Mouse (Mus musculus): Measurements from ENCODE around the gene Naxd. TPM values are rescaled to one million over a fixed set of nuclear protein-coding genes. Genes with fewer than 3 reads are reported as not detected.

Gene Naxd
- polyA plus RNA-seq (2014; fragmentation: Nextera tagmentation; extraction: Ambion mirVana): 130 and 145 TPM in 2 replicates

DNA sequence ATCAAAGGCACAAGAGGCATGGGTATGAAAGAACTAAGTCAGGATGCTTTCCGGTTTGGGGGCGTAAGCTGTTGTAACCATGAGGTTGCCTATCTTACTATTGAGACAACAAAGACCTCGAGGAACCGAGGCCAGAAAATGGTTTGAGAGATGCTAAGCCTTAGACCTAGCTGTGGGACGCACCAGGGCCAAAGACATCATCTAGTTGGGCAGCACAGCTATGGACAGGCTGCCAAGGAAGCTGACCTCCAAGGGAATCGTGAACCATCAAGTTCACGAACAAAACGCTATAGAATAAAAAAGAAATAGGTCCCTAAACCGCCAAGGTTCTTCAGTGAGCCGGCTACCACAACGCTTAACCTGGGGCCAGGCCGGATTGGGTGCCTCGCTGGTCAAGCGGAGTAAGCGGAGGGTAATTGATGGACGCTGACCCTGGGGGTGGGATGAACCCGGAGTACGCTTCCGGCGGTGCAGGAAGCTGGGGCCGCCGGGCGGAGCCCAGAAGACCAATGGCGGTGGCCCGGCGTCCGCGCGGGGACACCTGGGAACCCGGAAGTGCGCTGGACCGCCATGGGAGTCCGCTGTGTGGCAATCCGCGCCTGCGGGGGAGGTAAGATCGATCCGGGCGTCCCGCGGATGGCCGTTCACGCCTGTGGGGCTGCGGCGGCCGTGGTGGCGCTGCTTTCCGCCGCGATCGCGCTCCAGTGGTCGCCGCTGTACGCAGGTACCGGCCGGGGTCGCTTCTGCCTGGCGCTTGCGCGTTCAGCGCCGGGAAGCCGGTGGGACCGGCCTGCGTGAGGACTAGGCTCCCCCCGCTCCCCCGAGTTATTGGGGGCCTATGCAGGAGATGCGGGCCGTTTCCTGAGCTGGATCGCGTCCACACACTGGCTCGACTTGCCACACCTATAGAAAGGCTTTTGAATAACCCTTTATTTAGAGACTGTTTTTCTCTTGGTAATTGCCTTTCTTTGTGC, at the start of gene Naxd:
Gene Naxd, plus strand, starts transcription at position 490 of the 974 bp plus-strand sequence.
- Histone ChIP-seq H3K36me3 (replicated peaks; ENCODE audit: control insufficient read depth, insufficient read depth) (peaks cover 1% of the 10 kb centered on the region), H3K4me3 (replicated peaks; ENCODE audit: low read length) (peak within 1 kb of the TSS; percentile 77), H3K9me3 (ENCODE audit: control insufficient read depth, low read length) (no peaks in the 10 kb centered on the region), H3K4me1 (replicated peaks; ENCODE audit: control insufficient read depth, insufficient read depth, low read length) (peaks cover 17% of the 10 kb centered on the region), H3K4me2 (replicated peaks) (peak within 1 kb of the TSS; percentile 77), H3K27ac (peak within 1 kb of the TSS; percentile 91), H3K9ac (peak within 1 kb of the TSS; percentile 84), H3K27me3 (ENCODE audit: control insufficient read depth, insufficient read depth, low read length) (no peaks in the 10 kb centered on the region)
- peak; percentile 97 for ATAC-seq (ENCODE audit: low FRiP score)
- peak; percentile 91 for DNase-seq (ENCODE audit: low spot score)
- 3% methylated on average over 72 of the region's 73 CpGs for WGBS

DNA sequence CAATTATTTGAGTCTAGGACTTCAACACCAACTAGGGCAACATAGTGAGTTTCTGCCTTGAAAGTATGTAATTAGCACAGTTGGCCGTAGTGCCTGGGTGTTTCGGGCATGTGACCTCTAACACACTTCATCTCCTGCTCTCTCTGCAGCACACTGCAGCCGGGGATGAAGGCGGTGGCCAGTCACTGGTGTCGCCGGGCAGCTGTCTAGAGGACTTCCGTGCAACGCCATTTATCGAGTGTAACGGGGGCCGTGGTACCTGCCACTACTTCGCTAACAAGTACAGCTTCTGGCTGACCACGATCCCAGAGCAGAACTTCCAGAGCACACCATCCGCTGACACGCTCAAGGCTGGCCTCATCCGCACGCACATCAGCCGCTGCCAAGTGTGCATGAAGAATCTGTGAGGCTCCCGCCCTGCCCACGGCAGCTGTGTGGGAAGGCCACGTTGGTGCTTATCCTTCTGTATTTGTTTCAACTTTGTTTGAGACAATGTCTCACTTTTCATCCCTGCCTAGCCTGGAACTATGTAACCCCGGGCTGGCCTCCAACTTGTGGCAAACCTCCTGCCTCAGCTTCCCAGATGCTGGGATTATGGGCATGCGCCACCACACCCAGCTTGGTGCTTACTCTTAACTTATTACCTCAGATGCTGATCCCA, 49.3 kb upstream of the Naxd start:
- Histone ChIP-seq H3K4me1 (replicated peaks; ENCODE audit: control insufficient read depth, insufficient read depth, low read length) (no peaks in the 10 kb centered on the region), H3K27me3 (ENCODE audit: control insufficient read depth, insufficient read depth, low read length) (no peaks in the 10 kb centered on the region), H3K9ac (no peak overlapping the region), H3K4me2 (replicated peaks) (no peak overlapping the region), H3K27ac (no peak overlapping the region), H3K36me3 (replicated peaks; ENCODE audit: control insufficient read depth, insufficient read depth) (no peaks in the 10 kb centered on the region), H3K9me3 (ENCODE audit: control insufficient read depth, low read length) (no peaks in the 10 kb centered on the region), H3K4me3 (replicated peaks; ENCODE audit: low read length) (no peak overlapping the region)
- ATAC-seq (ENCODE audit: low FRiP score) (no peak), DNase-seq (ENCODE audit: low spot score) (no peak)
- 93% methylated on average over 23 of the region's 23 CpGs for WGBS

DNA sequence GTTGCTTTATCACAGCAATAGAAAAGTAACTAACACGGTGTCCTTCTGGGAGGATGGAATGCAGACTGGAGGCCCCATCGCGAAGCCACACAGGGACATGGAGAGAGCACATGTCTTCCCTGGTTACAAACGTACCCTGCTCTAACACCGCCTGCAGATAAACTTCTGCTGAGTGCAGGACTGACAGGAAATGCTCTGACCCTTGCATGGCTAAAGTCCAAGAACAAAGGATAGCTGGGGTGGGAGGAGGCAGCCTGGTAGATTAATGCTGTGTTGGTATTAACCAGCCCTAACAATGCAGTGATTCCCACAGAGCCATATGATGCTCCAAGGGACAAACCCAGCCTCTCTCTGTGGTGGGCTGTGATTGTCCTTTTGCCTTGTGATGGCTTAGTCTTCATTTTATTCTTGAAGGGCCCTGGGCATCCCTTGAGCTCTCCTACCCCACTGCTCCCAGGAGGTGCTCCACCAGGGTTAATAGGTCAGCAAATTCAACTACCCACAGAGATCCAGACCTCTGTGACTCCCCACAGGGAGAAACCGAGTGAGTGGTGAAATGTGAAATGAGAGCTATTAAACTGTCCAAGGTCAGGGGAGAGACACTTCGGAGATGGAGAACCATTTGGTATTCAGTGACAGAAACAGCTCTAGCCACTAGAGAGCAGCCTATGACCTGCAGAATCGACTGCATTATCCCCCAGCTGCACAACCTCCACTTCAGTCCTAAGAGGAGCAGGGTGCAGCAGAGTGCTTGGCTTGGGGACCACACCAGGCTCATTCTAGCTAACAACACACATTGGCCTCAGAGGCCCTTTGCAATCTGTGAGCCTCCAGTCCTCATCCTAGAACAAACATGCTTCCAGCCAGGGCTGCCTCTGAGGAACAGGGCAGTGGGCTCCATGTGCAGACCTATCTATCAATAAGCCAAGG, 46.9 kb upstream of the Naxd start:
- ATAC-seq (ENCODE audit: low FRiP score) (peak; percentile 34; the same call in 1 of the 2 replicates), DNase-seq (ENCODE audit: low spot score) (peak; percentile 47)
- Histone ChIP-seq H3K27me3 (ENCODE audit: control insufficient read depth, insufficient read depth, low read length) (no peaks in the 10 kb centered on the region), H3K4me3 (replicated peaks; ENCODE audit: low read length) (no peak overlapping the region), H3K27ac (no peak overlapping the region), H3K9me3 (ENCODE audit: control insufficient read depth, low read length) (no peaks in the 10 kb centered on the region), H3K9ac (no peak overlapping the region), H3K4me2 (replicated peaks) (no peak overlapping the region), H3K36me3 (replicated peaks; ENCODE audit: control insufficient read depth, insufficient read depth) (no peaks in the 10 kb centered on the region), H3K4me1 (replicated peaks; ENCODE audit: control insufficient read depth, insufficient read depth, low read length) (0 out of 2 replicates have a peak, but pooled peaks cover 6% of the 10 kb centered on the region)
- WGBS: 25% methylated on average over 8 of the region's 8 CpGs

DNA sequence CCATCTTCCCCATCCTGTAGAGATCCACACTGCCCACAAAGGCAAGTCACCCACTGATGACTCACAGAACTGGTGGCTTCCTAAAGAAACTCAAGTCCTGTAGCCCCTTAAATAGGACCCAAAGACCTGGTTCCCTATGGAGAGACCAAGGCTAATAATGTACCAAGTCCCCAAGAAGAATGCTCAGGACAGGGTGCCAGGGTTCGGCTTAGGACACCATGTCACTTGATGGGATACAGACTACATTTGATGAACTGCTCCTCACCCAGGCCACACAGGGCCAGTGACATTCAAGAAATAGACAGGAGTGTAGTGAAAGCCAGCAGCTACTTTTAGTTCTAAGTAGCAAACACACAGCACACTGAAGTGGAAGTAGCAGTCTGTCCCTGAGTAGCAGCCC, 45.2 kb upstream of the Naxd start:
- no peak overlapping the region for H3K4me2 ChIP-seq (replicated peaks)
- H3K27me3 ChIP-seq (ENCODE audit: control insufficient read depth, insufficient read depth, low read length): no peaks in the 10 kb centered on the region
- H3K4me3 ChIP-seq (replicated peaks; ENCODE audit: low read length): no peak overlapping the region
- H3K36me3 ChIP-seq (replicated peaks; ENCODE audit: control insufficient read depth, insufficient read depth): no peaks in the 10 kb centered on the region
- 0 out of 2 replicates have a peak, but pooled peaks cover 6% of the 10 kb centered on the region for H3K4me1 ChIP-seq (replicated peaks; ENCODE audit: control insufficient read depth, insufficient read depth, low read length)
- no peak overlapping the region for H3K27ac ChIP-seq
- no peak overlapping the region for H3K9ac ChIP-seq
- DNase-seq (ENCODE audit: low spot score) (no peak), ATAC-seq (ENCODE audit: low FRiP score) (no peak)
- 97% methylated on average over 1 of the region's 1 CpGs for WGBS
- H3K9me3 ChIP-seq (ENCODE audit: control insufficient read depth, low read length): no peaks in the 10 kb centered on the region

DNA sequence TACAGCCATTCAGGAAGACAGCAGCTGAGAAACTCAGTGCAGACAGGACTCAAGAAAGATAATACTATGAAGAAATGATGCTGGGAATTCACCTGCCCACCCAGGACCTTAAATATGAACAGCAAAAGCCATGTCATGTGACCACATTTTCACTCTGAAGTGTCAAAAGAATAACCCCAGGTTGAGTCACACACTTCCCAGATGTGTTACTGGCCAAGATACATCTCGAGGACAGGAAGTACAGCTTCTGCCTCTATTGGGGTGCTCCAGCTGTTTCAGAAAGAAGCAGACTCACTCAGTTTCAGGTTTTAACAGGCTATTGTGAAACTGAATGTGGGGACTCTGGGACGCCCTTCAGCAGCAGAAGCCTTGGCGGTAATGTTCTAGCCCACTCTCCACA, 44.7 kb upstream of the Naxd start:
- Histone ChIP-seq H3K4me2 (replicated peaks) (no peak overlapping the region), H3K36me3 (replicated peaks; ENCODE audit: control insufficient read depth, insufficient read depth) (no peaks in the 10 kb centered on the region), H3K27me3 (ENCODE audit: control insufficient read depth, insufficient read depth, low read length) (no peaks in the 10 kb centered on the region), H3K9me3 (ENCODE audit: control insufficient read depth, low read length) (no peaks in the 10 kb centered on the region), H3K9ac (no peak overlapping the region), H3K4me1 (replicated peaks; ENCODE audit: control insufficient read depth, insufficient read depth, low read length) (0 out of 2 replicates have a peak, but pooled peaks cover 6% of the 10 kb centered on the region), H3K4me3 (replicated peaks; ENCODE audit: low read length) (no peak overlapping the region), H3K27ac (no peak overlapping the region)
- ATAC-seq (ENCODE audit: low FRiP score): no peak
- no peak for DNase-seq (ENCODE audit: low spot score)
- 50% methylated on average over 3 of the region's 3 CpGs for WGBS

DNA sequence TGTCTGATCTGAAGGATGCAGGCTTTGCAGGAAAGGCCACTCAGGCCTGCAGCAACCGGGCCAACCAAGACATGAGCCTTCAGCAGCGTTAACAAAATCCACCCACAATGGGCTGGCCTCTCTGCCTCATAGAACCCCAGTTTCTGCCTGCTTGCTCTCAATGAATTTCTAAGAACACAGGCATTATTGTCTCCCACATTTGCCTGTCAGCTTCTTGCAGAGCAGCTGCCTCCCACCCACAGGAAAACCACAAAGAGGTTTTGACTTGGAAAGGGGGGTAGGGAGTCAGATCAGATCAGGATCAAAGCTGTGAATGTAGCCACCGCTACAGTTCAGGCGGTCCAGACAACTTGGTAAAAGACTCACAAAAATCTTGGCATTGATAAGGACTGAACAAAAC, 44.3 kb upstream of the Naxd start:
- 0 out of 2 replicates have a peak, but pooled peaks cover 6% of the 10 kb centered on the region for H3K4me1 ChIP-seq (replicated peaks; ENCODE audit: control insufficient read depth, insufficient read depth, low read length)
- WGBS: 21% methylated on average over 4 of the region's 4 CpGs
- no peaks in the 10 kb centered on the region for H3K36me3 ChIP-seq (replicated peaks; ENCODE audit: control insufficient read depth, insufficient read depth)
- H3K9me3 ChIP-seq (ENCODE audit: control insufficient read depth, low read length): no peaks in the 10 kb centered on the region
- DNase-seq (ENCODE audit: low spot score) (no peak), ATAC-seq (ENCODE audit: low FRiP score) (no peak)
- no peaks in the 10 kb centered on the region for H3K27me3 ChIP-seq (ENCODE audit: control insufficient read depth, insufficient read depth, low read length)
- no peak overlapping the region for H3K27ac ChIP-seq
- no peak overlapping the region for H3K4me2 ChIP-seq (replicated peaks)
- H3K4me3 ChIP-seq (replicated peaks; ENCODE audit: low read length): no peak overlapping the region
- H3K9ac ChIP-seq: no peak overlapping the region

DNA sequence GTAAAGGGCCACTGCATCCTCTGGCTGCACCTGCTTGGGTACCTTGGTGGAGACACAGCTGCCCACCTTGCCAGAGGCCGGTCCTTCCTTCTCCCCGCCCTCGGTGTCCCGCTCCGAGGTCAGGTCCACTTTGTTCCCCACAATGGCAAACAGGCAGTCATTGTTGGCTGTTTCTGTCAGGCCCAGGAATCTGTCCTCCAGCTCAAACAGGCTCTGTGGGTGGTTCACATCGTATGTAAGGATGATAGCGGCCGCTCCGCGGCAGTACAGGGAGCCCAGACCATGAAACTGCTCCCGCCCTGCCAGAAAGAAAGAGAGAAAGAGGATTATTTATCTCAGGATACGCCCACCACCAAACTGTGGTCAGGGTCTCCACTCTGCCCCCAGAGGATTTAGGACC, 43.1 kb upstream of the Naxd start:
- DNase-seq (ENCODE audit: low spot score) (no peak), ATAC-seq (ENCODE audit: low FRiP score) (no peak)
- Histone ChIP-seq H3K36me3 (replicated peaks; ENCODE audit: control insufficient read depth, insufficient read depth) (no peaks in the 10 kb centered on the region), H3K4me3 (replicated peaks; ENCODE audit: low read length) (no peak overlapping the region), H3K9ac (no peak overlapping the region), H3K27me3 (ENCODE audit: control insufficient read depth, insufficient read depth, low read length) (no peaks in the 10 kb centered on the region), H3K4me2 (replicated peaks) (no peak overlapping the region), H3K4me1 (replicated peaks; ENCODE audit: control insufficient read depth, insufficient read depth, low read length) (0 out of 2 replicates have a peak, but pooled peaks cover 6% of the 10 kb centered on the region), H3K27ac (no peak overlapping the region), H3K9me3 (ENCODE audit: control insufficient read depth, low read length) (no peaks in the 10 kb centered on the region)
- 39% methylated on average over 12 of the region's 12 CpGs for WGBS

DNA sequence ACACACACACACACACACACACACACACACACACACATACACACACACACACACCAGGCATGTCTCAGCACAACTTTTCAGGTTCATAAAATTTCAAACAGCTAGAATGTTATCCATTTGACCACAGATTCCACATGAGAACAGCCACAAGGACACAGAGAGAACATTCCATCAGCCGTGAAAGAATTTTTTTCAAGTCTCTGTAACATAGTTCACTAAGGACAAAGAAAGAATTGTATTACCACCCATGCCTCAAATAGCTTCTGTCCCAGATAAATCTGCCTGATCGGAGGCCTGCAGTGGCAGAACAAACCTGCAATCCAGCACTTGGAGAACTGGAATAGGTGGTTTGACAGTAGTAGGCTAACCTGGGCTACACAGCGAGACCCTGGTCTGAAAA, 40.0 kb upstream of the Naxd start:
- Histone ChIP-seq H3K4me3 (replicated peaks; ENCODE audit: low read length) (no peak overlapping the region), H3K36me3 (replicated peaks; ENCODE audit: control insufficient read depth, insufficient read depth) (no peaks in the 10 kb centered on the region), H3K9ac (no peak overlapping the region), H3K4me1 (replicated peaks; ENCODE audit: control insufficient read depth, insufficient read depth, low read length) (0 out of 2 replicates have a peak, but pooled peaks cover 6% of the 10 kb centered on the region), H3K9me3 (ENCODE audit: control insufficient read depth, low read length) (no peaks in the 10 kb centered on the region), H3K27me3 (ENCODE audit: control insufficient read depth, insufficient read depth, low read length) (no peaks in the 10 kb centered on the region), H3K27ac (no peak overlapping the region), H3K4me2 (replicated peaks) (no peak overlapping the region)
- WGBS: 73% methylated on average over 3 of the region's 3 CpGs
- ATAC-seq (ENCODE audit: low FRiP score) (no peak), DNase-seq (ENCODE audit: low spot score) (no peak)

All from hindbrain, embryonic 14.5 days (tissue).